Mouse (Mus musculus): Measurements from ENCODE around the gene Slc45a1. TPM values are rescaled to one million over a fixed set of nuclear protein-coding genes. Genes with fewer than 3 reads are reported as not detected.
A peak's percentile ranks its signal among the peaks of the same experiment; 100 is the strongest.

Slc45a1 gene
- total RNA-seq (2015; ENCODE audit: low replicate concordance), result not detected in 2 replicates
- not detected in 2 replicates for total RNA-seq (2017; ENCODE audit: low replicate concordance)

DNA sequence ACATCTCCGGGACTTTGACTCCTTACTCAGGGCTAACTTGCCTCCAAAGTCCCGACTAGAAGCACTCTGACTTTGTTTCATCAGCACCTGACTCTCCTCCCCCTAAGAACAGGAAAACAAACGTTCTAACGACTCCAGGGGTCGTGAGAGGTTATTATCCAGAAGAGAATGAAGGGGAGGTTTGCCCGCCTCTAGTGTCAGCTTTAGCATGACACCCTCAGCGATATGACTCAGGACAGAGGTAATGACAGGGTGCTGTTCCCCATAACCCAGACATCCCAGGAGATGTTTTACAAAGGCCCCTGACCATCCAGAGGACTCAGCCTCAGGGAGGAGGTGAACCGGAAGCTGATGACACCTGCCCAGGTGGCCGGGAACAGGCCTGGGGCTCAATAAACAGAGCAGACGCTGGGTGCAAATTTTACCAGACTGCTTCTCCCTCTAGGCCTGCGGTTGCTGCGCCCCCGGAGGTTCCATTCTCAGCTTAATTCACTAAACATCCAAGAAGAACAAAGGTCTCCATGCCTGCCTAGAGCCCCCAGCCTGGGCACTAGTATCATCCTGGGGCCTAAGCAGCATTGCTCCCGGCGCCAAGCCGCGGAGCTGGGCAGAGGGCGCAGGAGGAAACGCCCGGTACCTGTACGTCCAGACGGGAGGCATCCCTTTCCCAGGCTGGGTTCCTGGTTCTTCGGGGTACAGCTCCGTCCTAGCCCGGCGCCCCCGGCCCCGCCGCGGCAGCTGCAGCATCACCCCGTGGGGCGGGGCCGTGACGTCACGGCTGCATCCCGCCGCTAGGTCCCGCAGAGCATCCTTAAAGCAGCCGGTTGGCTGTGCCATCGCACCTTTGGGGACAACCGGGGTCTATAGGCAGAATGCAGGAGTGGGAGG, at the start of gene Slc45a1:
Slc45a1 (minus strand) TSS at position 785 of the 888 bp plus-strand sequence.
- no peak for ATAC-seq (replicated peaks; ENCODE audit: low FRiP score, poor library complexity, severe bottlenecking)

DNA sequence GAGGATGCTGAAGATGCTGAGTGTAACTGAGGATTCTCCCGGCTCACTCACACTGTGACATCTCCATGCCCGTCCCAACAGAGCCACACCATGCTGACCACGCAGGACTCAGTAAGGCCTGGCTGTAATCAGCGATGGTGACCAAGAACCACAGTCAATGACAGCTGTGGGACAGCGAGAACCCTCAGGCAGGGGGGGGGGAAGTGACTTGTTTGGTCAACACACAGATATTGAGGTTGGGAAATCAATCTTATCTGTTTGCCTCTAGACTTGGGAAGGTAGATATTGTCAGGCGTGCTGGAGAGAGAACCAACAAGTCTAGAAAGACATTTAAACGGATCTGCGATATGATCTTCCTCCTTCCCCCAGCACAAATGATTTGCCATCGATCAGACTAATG, 48.9 kb upstream of the Slc45a1 start:
- no peak for ATAC-seq (replicated peaks; ENCODE audit: low FRiP score, poor library complexity, severe bottlenecking)

DNA sequence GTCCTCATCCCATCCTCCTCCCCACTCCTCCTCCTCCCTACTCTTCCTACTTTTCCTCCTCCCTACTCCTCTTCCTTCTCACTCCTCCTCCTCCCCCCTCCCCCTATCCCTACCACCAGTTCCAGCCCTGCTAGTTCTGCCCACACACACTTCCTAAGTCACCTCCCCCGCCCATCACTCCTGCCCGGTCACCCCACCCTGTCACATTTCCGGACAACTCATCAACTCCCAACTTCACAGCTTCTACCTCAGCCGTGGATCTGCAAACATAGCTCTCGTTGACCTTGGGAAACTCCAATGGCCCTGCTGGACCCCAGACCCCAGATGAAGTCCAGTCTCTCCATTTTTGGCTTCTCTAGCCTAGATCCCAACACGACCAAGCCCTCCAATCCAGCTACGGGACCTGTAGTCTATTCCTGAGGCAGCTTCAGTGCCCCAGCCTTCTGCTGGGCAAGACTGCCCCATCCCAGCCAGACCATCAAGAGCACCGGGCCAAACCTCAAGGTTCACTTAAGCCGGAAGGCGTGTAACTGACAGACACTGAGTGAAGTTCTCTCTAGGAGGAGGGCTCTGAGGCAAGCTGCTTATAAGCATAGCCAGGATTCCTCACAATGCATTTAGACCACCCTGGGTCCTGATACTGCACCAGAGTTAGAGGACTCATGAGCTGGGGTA, 42.6 kb upstream of the Slc45a1 start:
- ATAC-seq (replicated peaks; ENCODE audit: low FRiP score, poor library complexity, severe bottlenecking), result no peak

DNA sequence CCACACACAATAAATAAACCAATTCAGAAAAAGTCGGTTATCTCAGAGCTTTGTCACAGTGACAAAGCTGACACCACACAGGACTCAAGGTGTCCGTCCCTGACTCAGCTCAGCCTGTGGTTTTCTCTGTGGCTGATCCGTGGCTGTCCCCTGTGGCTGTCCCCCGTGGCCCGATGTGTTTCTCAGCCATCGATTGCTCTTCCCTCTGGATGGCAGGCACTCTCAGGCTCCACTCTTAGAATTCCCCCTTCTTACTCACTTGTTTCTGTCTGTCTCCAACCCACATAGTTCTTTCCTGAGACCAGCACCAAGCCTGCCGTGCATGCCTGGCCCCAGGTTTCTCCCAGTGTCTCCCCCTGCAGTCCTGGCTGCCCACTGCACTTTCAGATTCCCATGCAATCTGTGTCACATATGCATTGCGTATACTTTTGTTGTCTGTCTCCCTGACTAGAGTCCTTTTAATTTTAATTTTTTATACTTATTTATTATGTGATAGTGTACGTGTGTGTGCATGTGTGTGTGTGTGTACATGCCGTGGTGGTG, 41.0 kb upstream of the Slc45a1 start:
- ATAC-seq (replicated peaks; ENCODE audit: low FRiP score, poor library complexity, severe bottlenecking), result no peak

DNA sequence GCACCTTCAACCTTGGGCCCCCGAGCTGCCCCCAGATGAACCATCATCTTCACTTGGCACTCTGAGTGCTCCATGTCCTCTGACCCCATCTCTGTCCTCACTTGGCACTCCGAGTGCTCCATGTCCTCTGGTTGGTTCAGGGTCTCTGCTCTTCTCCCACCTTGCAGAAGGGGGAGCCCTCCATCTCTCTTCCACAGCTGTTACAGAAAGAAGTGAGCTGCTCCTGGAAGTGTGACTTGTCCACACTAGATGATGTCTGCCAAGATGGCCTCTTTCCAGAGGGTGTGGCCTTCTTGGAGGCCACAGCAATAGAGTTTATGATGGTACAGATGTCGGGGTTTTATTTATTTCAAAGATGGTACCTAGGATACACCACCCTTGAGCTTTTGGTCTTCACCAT, 38.8 kb upstream of the Slc45a1 start:
- no peak for ATAC-seq (replicated peaks; ENCODE audit: low FRiP score, poor library complexity, severe bottlenecking)

DNA sequence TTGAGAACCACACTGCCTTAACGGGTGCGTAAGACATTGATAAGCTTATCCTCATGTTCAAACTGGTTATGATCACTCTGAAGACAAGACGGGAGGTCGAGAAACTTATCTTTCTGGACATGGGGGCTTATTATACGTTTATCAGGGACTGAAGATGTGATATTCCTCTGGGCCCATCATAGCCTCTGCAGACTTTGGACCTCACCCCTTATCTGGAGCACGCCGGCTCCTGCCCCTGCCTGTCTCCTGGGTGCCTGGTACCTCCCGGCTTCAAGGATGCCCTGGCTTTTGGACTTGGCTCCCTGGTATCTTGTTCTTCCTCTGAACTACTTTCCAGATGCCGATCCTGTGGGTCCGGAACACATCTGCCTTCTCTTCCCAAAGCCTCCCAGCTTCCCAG, 37.6 kb upstream of the Slc45a1 start:
- no peak for ATAC-seq (replicated peaks; ENCODE audit: low FRiP score, poor library complexity, severe bottlenecking)

DNA sequence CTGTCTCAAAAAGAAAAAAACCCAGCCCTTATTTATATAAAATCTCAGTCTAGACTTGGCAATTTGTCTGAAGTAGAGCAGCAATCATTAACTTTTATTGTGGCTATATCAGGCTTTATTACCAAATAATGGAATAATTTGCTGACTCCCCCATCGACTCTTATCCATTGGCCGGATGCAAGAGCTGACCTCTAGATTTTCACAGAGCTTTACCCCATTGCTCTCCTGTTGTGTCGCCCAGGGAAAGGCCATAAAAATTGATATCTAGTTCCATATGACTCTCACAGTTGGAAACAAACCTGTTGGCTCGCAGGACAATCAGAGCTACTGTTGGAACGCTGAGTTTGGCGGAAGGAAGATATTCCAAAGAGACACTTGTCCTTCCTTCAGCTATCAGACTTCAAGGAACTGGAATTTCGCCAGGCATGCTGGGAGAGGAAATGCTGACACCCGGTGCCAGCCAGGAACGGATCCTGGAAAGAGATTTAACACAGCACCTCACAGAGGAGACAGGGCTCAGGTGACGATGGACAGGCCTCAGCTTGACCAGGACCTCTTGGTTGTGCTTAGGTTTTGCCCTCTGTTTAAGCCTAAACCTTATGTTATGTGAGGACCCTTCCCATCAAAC, 35.3 kb upstream of the Slc45a1 start:
- ATAC-seq (replicated peaks; ENCODE audit: low FRiP score, poor library complexity, severe bottlenecking), result no peak

DNA sequence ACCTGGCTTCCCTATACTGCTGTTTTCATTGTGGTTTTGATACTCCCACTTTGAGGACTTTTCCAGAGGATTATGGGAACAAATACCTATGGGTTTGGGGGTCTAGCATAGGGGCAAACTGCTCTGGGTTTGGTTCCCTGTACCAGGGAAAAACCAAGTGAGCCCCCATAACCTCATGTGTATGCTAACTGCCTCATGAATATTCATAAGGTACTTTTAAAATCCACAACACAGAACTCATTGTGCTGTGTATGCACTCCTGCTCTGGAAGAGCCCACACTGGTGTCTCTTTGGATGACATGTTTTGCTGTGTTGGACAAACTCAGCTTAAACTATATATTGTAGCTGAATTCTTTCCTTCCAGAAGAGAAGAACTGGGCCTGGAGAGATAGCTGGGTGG, 34.6 kb upstream of the Slc45a1 start:
- ATAC-seq (replicated peaks; ENCODE audit: low FRiP score, poor library complexity, severe bottlenecking), result no peak

DNA sequence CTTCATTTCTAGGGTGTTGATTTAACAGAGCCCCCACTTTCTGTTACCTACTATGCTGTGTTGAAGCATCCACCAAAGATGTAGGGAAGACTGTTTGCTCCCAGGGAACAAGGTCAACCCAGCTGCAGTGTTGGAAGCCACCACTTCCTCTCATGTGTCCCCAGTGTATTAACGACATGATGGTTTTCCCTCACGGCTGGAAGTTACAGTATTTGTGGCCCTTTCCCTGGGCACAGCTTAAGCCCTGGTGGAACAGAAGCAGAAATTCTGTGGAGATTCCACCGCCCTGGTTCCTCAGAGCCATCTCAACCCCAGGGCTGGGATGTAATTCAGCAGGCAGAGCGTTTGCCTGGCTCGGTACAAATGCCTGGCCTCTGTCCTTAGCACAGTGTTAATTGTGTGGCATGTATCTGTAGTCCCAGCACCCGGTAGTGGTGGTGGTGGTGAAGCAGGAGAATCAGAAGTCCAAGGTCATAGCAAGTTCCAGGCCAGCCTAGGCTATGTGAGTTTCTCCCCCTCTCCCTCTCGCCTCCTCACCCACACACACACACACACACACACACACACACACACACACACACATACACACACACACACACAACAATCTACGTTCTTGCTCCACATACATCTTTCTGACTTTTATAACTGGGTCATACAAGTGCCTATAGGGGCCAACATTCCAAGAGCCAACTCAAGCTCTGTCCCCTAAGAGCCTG, 34.0 kb upstream of the Slc45a1 start:
- ATAC-seq (replicated peaks; ENCODE audit: low FRiP score, poor library complexity, severe bottlenecking), result no peak

DNA sequence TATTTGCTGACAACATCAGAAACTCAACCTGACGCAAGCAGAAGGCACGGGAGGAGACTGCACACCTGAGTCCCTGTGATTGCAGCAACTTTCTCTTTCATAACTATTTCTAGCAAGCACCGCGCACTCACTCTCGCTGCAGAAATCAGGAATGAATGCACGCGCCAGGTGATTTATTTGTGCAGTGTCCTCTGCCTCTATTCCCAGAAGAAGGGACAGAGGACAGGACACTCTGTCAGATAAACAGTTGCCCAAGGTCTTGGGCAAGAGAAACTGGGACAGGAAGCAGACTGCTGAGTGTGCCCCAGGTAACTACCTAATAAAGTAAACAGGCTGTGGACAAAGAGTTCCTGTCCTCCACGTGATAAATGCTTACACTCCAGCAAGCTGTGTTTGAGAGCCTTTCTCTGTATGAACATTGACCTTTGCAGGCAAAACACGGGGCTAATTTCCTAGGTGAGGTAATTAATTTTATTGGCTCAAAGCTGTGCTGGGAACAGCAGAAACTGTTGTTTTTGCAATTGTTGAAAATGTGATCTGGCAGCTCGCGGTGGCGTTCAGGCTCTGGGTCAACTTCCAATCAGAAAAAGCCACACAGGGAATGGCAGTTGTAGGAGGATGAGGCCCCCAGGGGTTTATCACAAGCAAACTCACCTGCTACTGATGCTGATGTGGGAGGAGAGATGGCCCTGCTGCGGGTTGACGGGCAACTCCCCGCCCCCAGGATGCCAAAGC, 33.2 kb upstream of the Slc45a1 start:
- ATAC-seq (replicated peaks; ENCODE audit: low FRiP score, poor library complexity, severe bottlenecking), result no peak

DNA sequence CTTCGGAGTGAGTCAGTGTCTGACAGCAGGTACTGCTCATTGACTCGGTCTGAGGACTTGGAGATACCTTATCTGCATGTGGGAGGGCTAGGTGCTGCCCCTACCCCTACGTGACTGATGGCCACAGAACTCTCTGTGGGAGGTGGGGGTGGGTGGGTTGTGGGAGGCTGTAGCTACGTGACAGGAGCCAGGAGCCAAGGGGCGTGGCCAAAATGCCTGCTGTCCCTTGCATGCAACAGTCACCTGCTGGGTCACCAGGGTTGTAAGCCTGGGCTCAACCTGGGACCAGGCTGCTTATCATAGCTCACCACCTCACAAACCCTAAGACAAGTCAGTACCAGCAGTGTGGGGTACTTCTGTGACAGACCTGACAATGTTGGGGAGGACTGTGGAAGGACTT, 28.4 kb upstream of the Slc45a1 start:
- ATAC-seq (replicated peaks; ENCODE audit: low FRiP score, poor library complexity, severe bottlenecking), result no peak

DNA sequence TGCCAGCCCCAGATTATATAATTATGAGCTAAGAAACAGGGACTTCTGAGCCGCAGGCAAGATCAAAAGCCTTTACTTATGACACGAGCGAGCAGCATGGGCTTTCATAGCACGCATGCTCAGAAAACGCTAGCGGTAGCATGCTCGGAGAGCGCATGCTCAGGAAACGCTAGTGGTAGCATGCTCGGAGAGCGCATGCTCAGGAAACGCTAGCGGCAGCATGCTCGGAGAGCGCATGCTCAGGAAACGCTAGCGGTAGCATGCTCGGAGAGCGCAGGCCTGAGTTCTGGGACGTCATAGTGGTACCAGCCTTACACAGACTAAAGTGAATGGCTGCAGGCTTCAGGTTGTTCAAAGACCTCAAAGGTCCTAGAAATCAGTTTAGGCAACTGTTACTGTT, 26.8 kb upstream of the Slc45a1 start:
- ATAC-seq (replicated peaks; ENCODE audit: low FRiP score, poor library complexity, severe bottlenecking), result no peak

DNA sequence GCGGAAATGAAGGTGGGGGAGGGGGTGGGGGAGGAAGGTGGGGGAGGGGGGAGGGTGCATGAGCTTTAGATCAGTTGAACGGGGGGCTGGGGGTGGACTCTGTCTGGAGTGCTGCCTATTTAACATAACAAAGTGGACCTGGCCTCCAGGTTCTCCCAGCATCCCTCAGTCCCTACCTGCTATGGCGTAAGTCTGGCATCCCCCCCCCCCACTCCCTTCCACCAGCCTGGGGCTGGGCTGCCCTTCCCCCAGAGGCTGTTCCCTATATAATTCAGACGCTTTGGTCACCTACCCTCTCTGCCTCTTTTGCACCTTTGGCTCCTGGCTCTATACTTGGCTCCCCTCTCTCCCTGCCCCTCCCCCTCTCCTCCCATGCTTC, 25.9 kb upstream of the Slc45a1 start:
- ATAC-seq (replicated peaks; ENCODE audit: low FRiP score, poor library complexity, severe bottlenecking), result no peak

DNA sequence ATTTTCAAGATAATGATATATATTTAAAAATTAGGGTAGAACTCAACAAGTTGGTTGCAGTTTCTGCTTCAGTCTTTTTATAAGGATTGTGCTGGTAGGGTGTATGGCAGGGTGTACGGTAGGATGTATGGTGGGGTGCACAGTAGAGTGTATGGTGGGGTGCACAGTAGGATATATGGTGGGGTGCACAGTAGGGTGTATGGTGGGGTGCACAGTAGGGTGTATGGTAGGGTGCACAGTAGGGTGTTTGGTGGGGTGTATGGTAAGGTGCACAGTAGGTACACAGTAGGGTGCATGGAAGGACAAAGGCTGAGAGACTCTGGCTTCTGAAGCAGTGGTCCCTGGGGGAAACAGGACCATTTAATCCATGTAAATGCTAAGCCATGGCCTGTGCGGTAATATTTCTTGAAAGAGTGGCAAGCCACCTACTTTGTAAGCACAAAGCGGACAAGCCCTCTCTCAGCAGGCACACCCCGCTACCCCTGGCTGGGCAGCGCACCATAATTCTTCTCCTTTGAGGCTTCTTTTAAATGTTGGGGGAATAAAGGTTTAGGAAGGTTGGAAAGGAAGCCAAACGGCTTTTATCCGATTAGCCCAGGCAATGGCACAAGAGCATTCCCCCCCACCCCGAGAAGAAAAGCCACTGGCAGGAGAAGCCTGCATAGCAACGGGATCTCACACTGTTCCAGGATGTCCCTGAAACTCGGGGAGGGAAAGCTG, 25.3 kb upstream of the Slc45a1 start:
- ATAC-seq (replicated peaks; ENCODE audit: low FRiP score, poor library complexity, severe bottlenecking), result no peak

DNA sequence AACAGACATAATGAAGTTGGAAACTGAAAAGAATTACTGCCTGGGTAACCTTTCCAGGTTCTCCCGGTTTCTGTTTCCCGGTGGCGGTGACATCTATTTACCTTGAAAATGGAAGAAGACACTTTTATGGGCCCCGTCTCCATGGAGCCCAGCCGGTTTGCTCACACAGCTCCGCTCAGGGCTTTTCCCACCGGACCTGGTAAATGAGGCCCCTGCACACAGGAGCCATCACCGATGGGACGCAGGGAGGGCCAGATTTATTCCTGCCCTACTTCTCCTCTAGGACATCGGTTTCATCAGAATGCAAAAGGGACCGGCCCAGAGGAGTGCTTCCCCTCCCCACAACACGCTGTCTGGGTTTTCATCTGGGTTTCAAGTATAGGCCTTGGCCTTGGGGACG, 24.1 kb upstream of the Slc45a1 start:
- no peak for ATAC-seq (replicated peaks; ENCODE audit: low FRiP score, poor library complexity, severe bottlenecking)

DNA sequence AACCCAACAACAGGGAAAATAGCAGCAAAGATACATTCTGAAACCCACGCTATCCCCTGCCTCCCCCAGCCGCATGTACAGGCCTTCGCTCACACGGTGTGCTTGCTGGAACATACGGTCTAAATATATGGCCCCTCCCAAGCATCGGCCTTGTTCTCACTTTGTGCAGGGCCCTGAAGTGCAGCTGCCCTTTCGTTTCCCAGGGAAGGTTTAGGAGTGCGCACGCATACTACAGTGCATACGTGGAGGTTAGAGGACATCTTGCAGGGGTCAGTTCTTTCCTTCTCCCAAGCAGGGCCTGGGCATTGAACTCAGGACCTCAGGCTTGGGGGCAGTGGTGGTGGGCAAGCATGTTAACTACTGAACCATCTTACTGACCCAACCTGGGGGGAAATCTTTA, 23.3 kb upstream of the Slc45a1 start:
- ATAC-seq (replicated peaks; ENCODE audit: low FRiP score, poor library complexity, severe bottlenecking), result no peak

DNA sequence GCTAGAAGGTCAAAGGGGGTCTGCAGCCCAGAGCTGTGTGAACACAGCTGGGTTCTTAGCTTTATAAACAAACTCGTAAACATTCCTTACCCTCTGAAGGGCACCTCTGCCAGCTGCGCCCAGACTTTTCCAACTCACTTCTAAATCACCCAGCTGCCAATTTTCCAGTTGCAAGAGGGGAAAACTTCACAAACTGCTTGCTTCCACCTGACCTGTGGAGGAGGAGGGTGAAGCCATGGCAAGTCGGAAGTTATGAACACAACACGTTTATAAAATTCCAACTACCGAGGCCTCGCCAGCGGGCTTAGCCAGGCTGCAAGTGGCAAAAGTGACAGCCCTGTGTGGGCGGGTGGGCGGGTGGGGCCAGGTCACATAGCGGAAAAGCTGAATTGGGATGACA, 13.8 kb upstream of the Slc45a1 start:
- no peak for ATAC-seq (replicated peaks; ENCODE audit: low FRiP score, poor library complexity, severe bottlenecking)

DNA sequence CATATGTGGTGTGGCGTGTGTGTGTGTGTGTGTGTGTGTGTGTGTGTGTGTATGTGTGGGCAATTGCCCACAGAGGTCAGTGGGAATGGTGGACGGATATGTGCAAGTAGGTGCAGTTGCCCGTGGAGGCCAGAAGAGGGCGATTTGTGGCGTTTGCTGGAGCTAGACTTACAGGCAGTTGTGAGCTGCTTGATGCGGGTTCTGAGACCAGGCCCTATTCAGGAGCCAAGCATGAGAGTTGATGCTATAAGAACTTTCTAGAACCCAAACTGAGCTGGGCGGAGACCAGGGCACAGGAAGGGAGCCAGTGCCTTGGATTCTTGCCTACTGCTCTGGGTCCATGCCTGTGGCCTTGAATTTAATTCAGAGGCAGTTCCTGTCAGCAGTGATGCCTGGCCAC, 12.8 kb upstream of the Slc45a1 start:
- ATAC-seq (replicated peaks; ENCODE audit: low FRiP score, poor library complexity, severe bottlenecking), result 0 out of 2 replicates have a peak, but pooled peaks have one; percentile 60

DNA sequence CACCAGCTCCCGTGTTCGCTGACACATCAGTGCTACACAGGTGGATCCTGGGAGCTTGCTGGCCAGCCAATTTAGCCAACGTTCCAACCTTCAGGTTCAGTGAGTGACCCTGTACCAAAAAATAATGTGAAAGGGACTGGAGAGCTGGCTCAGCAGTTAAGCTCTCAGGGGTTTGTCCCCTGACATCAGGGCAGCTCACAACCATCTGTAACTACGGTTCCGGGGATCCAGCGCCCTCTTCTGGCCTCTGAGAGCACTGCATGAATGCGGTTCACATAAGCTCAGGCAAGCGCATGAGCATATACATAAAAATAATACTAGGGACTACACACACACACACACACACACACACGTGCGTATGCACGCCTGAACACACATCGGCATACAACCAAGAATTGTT, 11.2 kb upstream of the Slc45a1 start:
- ATAC-seq (replicated peaks; ENCODE audit: low FRiP score, poor library complexity, severe bottlenecking), result peak; percentile 65; the same call in 1 of the 2 replicates
